Mouse (Mus musculus) cerebellum, postnatal 4 days (tissue): ENCODE results near the gene Taar8c.
"Not testable (repeated sequence)": the region's sequence is repeated elsewhere in the genome, so short reads cannot be mapped to it uniquely, and the experiment has no call there.

Experiments used
- DNase-seq, 2 experiments: peaks; one replicate each; pipeline ENCODE4 v3.0.0; 2022; ENCODE audit warnings: low spot score in 2 of 2, mixed read lengths in 1 of 2

The Taar8c gene

GRCm38 (mm10) chr10:24101812-24102211 is at the start of gene Taar8c:
TSS of gene Taar8c (minus strand) at chr10:24101912.
- not testable (repeated sequence) for DNase-seq

- DNase-seq, result no peak
Measured at GRCm38 (mm10) chr10:24150086-24150485, 48.4 kb upstream of the Taar8c start.

GRCm38 (mm10) chr10:24149135-24149781 is 47.5 kb upstream of the Taar8c start, which contains the start of gene Stx7:
TSS of gene Stx7 (plus strand) at chr10:24149302.
- DNase-seq, result peak; percentile 70 to 88

GRCm38 (mm10) chr10:24142735-24143134 is 41.0 kb upstream of the Taar8c start:
- no peak for DNase-seq

- no peak for DNase-seq
Measured at GRCm38 (mm10) chr10:24138623-24139261, 37.0 kb upstream of the Taar8c start.

GRCm38 (mm10) chr10:24134071-24134645 is 32.4 kb upstream of the Taar8c start:
- no peak for DNase-seq

GRCm38 (mm10) chr10:24133132-24133531 is 31.4 kb upstream of the Taar8c start:
- DNase-seq, result no peak

- DNase-seq, result no peak
Measured at GRCm38 (mm10) chr10:24132273-24132672, 30.6 kb upstream of the Taar8c start.

GRCm38 (mm10) chr10:24131451-24132262 is 29.9 kb upstream of the Taar8c start:
- peak in 1 of 2 experiments; percentile 42 for DNase-seq

GRCm38 (mm10) chr10:24111116-24111778 is 9.5 kb upstream of the Taar8c start:
- DNase-seq, result peak in 1 of 2 experiments; percentile 27

GRCm38 (mm10) chr10:24109434-24109833 is 7.7 kb upstream of the Taar8c start, which contains the start of gene Taar9:
TSS of gene Taar9 (minus strand) at chr10:24109534.
- not testable (repeated sequence) for DNase-seq

GRCm38 (mm10) chr10:24108236-24108635 is 6.5 kb upstream of the Taar8c start:
- DNase-seq, result no peak

- DNase-seq, result no peak
Measured at GRCm38 (mm10) chr10:24107747-24108146, 6.0 kb upstream of the Taar8c start.

- not testable (repeated sequence) for DNase-seq
Measured at GRCm38 (mm10) chr10:24103299-24103698, 1.6 kb upstream of the Taar8c start.

GRCm38 (mm10) chr10:24097010-24097409 is 4.7 kb downstream of the Taar8c start:
- DNase-seq, result not testable (repeated sequence)

GRCm38 (mm10) chr10:24092194-24092593 is 9.5 kb downstream of the Taar8c start, which contains the start of gene Taar8b:
TSS of gene Taar8b (minus strand) at chr10:24092294.
- no peak for DNase-seq

- DNase-seq, result no peak
Measured at GRCm38 (mm10) chr10:24087168-24087567, 14.5 kb downstream of the Taar8c start.

- no peak for DNase-seq
Measured at GRCm38 (mm10) chr10:24086555-24086954, 15.2 kb downstream of the Taar8c start.

GRCm38 (mm10) chr10:24085936-24086335 is 15.8 kb downstream of the Taar8c start:
- DNase-seq, result no peak

GRCm38 (mm10) chr10:24080166-24080565 is 21.5 kb downstream of the Taar8c start:
- peak in 1 of 2 experiments; percentile 22 for DNase-seq

- DNase-seq, result not testable (repeated sequence)
Measured at GRCm38 (mm10) chr10:24076200-24076599, 25.5 kb downstream of the Taar8c start, which contains the start of gene Taar8a. TSS of gene Taar8a (plus strand) at chr10:24076500.
